Mouse (Mus musculus) v-Abl transformed pro-B cells (cell line): ENCODE measurements around the gene Man1b1.

Source experiments
- in situ Hi-C, 2 experiments: fragments of 400-800 bp; cut with MboI; formaldehyde crosslinking; loops; one replicate each; pipeline ENCODE4 v1.15.1; 2025; ENCODE audit not compliant: unreplicated experiment in 2 of 2

Gene Man1b1

DNA sequence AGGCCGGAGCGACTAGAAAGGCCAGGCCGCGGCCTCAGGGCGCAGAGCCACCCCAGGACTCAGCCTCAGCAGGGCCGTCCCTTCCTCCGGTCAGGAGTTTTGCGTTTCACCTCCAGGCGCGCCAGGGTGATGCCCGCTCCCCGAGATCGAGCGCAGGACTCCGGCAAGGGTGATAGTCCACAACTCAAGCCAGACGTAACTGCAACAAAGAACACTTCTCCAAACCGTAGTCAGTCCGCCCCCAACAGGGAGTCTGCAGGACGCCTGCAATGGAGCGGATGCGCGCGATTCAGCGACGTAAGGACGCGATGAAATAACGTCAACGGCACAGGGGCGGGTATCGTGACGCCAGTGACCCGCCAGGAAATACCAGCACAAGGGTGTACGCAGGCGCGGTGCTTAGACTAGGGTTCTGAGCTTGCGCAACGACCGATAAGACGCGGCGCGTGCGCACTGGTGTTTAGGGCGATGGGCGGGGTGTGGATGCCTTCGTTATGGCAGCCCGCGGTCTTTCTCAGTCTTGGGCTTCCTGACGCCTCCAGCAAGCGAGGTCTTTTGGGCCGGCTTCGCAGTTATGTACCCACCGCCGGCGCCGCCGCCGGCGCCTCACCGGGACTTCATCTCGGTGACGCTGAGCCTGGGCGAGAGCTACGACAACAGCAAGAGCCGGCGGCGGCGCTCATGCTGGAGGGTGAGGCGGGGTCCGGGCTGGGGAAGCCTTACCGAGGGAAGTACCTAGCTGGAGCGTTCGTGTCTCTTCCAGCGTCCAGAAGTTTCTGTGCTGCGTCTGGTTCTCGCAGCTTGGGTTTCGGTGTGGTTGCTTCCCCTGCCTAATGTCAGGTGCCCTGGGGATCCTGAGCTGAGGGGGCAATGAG lies at the start of gene Man1b1:
Gene Man1b1, plus strand, starts transcription at position 53 of the 875 bp plus-strand sequence.
- in situ Hi-C loops, result loop anchor here (5.0 to 10.0 kb wide), 3 partner anchors 35 to 72 kb away; partner anchors contain the start of gene Uap1l1 (in 1 of the 2)

DNA sequence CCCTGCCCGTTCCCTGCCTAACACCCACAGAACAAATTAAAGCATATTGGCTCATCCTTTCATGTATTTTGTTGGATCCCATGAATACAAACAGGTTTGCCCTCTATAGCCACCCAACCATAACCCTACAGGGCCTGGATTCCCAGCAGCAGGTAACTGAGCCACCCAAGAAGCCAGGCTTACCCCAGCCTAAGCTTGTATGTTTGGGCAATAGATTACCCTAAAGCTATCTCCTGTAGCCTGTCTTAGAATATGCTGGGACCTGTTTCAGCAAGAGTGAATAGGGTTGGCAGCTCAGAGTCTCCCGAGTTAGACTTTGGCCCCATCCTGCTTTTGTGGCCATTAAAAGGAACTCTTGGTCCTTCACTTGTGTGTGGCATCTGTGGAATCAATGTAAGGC lies 46.6 kb upstream of the Man1b1 start:
- in situ Hi-C loops, result no loop called here

DNA sequence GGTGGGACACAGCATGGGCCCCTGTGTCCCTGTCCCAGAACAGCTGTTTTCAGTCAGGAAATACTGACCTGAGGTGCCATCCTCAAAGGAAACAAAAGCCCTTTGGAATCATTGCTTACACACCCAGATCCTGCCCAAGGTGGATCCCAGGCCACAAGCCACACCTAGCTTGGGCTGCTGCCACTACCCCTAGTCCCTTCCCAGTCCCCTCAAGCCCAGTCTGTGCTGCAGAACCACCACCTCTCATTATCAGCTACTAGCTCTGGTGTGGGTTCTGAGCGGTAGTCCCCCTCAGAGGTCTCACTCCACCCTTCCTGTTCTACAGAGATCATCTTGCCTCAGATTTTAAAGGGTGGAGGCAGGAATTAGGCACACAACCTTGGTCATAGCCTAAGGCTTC lies 45.8 kb upstream of the Man1b1 start:
- in situ Hi-C loops, result no loop called here

DNA sequence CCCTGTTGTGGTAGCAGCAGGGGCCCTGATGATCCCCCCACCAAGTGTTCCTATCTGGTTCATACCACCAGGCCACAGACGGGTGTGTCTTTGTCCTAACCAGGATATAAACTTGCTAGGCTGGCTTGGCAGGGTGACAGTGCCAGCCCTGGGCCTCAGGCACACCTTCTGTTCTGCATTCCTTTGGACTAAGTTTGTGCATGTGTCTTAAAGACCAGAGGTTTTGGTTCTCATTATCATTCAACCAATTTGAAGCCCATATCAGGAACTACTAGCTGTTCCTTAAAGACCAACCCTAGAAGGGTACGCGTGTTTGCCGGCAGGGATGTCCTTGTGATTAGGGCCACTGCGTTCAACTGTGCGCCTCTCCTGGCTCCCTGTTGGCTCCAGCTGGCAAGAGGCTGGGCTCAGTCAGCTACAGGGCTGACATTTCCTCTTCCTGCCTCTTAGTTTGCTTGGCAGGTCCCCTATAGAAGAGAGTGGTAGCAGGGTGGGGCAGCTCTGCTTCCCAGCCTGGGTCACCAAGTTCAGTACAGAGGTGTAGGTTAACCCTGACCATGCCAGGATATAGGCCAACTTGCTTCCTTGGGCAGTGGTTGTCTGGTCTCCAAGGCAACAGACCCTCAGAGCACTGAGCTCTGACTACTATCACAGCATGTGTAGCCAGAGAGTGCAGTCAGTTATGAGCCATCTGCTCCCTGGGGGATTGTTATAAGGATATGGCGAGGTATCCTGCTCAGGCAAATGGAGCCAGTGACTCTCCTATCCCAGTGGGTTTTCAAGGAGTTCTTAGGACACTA lies 45.1 kb upstream of the Man1b1 start:
- in situ Hi-C loops, result no loop called here

DNA sequence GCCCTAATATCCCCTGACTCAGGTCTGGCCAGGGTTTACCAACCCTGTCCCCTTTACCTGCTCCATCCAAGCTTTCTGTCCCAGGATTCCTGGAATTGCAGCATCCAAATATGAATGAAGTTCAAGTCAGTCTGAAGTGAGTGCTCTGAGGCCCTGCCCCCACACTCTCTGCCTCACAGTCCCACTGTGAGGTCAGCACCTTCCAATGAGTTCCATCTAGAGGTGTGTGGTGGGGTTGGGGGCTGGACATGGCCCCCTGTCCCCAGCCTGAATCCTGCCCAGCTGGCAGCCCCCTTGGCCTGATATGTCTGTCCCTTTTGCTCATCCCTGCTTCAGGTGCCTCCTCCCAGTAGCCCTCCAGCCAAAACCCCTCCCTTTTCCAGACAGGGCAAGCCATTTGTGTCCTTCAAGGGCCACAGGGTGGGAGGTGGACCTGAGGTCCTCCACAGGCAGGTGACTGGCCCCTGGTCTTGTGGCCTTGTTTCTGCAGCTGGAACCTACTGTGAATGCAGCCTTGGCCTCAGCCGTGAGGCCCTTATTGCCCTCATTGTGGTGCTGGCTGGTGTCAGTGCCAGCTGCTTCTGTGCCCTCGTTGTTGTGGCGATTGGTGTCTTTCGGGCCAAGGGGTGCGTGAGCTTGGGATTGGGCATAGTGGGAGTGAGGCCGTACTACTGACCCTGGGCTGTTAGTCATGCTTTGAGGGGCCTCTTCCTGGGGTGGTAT lies 44.0 kb upstream of the Man1b1 start, which contains the start of gene Tmem210:
Gene Tmem210, plus strand, starts transcription at position 219 of the 723 bp plus-strand sequence.
- in situ Hi-C loops, result no loop called here

DNA sequence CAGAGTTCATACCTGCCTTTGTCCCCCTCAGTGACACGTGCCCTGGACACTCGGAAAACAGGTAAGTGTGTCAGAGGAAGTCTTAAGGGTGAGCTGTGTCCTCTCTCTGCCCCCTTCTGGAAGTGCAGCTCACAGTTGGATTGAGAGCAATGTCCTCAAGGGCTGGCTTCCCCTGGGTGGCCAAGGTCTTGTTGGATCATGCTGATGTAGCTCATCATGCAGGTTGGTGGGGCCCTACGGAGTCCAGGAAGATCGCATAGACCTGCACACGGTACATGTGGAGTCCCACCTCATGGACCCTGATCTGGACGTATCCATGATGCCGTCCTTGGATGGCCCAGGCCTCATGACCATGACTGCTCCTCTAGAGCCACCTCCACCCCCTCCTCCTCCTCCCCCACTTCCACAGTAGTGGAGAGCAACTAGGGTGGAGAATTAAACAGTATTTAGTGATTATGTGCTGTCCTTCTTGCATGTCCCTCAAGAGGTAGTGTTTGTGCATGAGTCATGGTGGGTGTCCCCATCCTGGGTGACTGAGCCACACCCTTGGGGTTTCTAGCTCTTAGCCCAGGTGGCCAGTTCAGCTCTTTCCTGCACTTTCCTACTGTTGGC lies 43.3 kb upstream of the Man1b1 start:
- in situ Hi-C loops, result no loop called here

DNA sequence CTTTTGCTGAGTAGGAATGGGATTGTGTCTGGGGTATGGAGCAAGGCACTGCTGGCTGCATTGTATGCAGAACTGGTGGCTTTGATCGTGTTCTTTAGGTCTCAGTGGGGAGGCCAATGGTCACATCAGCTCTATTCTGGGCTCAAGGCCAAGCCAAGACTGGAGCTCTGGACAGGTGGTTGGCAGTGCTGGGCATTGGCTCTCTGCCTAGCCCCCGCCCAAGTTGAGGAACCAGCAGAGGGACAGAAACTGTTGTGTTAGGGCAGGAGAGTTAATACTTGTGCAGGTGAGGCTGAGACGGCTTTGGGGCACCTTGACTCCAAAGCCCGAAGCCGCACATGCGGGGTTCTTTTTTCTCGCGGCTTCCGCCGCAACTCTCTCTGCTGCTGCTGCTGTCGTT lies 42.5 kb upstream of the Man1b1 start, which contains the start of gene Lrrc26:
Gene Lrrc26, plus strand, starts transcription at position 265 of the 400 bp plus-strand sequence.
- in situ Hi-C loops, result no loop called here

DNA sequence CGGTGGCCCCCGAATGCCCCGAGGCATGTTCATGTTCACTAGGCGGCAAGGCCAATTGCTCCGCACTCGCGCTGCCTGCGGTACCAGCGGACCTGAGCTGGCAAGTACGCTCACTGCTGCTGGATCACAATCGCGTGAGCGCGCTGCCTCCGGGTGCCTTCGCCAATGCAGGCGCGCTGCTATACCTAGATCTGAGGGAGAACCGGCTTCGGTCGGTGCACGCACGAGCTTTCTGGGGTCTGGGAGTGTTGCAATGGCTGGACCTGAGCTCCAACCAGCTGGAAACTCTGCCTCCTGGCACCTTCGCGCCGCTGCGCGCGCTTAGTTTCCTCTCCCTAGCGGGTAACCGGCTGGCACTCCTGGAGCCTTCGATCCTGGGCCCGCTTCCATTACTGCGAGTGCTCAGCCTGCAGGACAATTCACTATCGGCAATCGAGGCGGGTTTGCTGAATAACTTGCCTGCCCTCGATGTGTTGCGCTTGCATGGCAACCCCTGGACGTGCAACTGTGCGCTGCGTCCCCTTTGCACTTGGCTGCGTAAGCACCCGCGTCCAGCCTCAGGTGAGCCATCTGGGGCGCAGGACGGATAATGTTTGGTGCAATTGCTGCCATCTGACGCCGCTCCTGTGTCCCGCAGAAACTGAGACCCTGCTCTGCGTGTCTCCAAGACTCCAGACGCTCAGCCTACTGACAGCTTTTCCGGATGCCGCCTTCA lies 41.9 kb upstream of the Man1b1 start:
- in situ Hi-C loops, result no loop called here

DNA sequence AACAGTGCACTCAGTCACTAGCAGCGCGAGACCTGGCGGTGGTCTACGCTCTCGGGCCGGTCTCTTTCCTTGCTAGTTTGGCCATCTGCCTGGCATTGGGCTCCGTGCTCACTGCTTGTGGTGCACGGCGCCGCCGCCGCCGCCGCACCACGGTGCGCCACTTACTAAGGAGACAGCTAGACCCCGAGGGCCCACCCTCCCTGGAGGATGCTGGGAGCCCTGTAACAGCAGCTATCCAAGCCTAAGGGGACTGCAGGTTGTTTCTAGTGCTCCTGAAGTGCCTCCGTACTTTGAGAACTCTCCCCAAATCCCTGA lies 41.4 kb upstream of the Man1b1 start:
- in situ Hi-C loops, result no loop called here

DNA sequence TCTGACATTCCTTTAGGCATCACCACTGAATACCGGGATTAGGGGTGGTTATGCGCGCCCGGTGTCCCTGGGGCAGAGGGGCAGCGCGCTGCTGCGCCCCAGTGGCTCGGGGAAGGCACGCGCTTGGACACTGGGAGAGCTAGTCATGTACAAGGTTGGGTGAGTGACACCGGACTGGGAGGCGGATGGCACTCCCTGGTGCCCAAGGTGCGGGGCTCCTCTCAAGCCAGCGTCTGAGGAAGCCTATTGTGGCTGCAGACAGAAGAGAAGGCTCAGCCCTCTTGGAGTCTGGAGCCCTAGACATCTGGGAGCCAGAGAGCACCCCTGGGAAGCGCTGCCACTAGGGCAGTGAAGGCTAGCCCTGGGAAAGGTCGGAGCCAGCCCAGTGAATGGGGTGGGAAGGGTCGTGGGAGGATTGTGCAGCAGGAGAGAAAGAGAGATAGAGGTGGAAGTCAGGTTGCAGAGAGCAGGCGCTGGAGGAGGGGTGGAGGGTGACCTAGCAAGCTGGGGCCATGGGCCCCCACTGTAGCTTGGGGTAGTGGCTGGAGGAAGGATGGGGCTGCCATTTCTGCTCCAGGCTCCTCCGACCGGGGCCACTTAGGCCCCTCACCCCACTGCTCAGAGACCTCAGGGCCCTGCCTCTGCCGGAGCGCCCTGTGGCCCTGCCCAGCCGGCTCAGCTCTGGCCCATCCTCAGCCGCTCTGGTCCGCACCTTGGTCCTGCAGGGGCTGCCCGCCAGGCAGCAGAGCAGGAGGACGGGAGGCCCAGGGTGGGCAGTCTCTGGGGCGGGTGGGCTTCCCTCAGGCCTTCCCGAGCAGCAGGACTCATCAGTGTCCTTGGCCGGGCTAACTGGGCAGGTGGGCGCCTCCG lies 40.7 kb upstream of the Man1b1 start:
- in situ Hi-C loops, result no loop called here

DNA sequence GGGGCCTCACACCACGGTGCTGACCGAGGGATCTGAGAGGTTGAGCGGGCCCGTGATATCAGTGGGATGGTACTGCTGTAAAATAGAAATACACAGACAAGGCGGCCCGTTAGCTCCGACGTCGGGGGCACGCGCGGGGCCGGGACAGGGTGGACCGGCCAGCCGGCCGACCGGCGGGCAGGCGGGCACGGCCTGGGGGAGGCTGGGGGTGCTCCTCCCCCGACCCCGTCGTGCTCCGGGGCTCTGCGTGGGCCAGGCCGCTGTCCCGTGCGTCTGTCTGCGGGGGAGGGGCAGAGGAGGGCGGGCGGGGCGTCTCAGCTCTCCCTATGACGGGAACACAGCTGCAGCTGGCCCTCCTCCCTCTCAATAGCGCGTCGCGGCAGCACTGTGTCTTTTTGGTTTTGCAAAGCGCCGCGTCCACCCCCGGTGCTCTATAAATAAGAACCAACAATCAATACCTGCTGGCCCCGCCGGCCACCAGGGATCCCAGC lies 40.0 kb upstream of the Man1b1 start:
- in situ Hi-C loops, result no loop called here

DNA sequence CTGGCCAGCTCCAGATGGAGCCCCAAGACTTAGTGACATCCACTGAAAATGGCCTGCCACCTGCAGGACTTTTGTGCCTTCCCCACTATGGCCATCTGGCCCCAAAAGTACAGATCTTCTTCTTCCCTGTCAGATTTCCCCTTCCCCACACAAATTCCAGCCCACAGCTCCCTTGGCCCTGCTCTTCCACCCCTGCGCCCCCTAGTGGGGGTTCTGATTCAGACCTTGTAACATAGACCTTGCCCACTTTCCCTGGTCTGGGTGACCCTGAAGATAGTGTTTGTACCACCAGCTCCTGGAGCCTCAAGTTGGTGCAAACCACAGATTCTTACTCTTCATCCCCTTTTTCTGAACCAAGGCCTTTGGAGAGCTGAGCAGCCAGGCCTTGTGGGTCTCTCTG lies 39.3 kb upstream of the Man1b1 start:
- in situ Hi-C loops, result no loop called here

DNA sequence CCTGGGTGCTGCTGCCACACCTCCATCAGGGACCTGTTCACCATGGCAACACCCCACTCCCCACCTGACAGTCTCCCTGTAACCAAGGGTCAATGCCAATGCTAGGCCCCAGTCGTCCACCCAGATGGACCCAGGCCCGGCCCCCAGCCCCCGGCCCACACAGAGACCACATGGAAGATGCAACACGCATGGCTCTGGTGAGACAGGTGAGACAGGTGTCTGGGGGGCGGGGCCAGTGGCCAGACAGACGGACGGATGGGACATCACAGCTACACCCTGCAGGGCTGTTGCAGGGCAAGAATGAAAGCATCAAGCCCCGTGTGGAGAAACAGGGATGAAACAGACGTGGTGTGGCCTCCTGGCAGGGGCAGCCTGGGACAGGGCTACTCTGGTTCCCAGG lies 38.4 kb upstream of the Man1b1 start:
- in situ Hi-C loops, result no loop called here

DNA sequence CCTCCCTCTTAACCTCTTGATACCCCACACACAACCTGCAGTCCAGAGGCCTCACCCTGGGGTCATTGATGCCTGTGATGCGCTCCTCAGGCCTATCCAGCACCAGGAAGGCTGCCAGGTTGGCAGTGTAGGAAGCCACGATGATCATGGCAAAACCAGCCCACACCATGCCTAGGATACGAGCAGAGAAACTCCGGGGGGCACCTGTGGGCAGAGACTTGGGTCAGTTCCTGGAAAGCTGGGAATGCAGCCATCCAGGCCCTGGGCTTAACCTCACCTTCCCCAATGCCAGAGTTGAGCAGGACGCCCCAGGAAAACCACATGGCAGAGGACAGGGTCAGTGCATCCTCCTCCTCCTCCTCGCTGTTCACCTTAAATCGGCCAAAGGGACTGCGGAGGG lies 35.0 kb upstream of the Man1b1 start:
- in situ Hi-C loops, result no loop called here

DNA sequence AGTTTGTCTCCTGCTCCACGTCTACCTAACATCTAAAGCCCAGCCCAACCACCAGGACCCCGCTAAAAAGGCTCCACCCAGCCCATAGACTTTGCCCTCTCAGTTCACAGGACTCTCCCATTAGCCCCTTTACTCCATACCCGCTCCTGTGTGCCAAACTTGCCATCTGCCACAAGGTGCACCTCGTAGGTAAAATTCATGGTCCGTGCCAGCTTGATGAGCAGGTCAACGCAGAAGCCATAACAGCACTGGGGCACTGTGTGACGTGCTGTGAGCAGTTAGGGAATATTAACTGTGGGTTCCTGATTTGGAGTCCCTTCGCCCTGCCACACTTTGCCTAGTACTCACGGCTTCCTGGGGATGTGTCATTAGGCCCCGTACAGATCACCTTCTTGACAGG lies 34.1 kb upstream of the Man1b1 start:
- in situ Hi-C loops, result no loop called here

DNA sequence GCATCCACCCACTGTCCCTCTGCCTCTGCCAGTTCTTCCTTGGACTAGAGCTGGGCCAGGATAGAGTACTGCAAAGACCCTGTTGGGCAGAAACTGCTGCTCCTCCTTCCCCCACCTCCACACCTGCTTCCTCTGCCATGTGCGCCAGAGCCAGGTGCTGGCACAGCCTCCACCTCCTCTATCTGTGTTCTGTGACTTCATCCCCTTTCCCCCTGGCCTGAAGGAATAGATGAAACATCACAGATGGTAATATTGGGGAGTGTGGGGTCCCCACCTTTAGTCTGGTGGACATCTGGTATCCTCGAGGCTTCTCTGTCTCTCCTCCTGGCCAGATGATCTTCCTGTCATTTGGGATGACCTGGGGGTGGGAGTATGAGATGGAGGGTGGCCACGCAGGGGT lies 28.7 kb upstream of the Man1b1 start:
- in situ Hi-C loops, result no loop called here

DNA sequence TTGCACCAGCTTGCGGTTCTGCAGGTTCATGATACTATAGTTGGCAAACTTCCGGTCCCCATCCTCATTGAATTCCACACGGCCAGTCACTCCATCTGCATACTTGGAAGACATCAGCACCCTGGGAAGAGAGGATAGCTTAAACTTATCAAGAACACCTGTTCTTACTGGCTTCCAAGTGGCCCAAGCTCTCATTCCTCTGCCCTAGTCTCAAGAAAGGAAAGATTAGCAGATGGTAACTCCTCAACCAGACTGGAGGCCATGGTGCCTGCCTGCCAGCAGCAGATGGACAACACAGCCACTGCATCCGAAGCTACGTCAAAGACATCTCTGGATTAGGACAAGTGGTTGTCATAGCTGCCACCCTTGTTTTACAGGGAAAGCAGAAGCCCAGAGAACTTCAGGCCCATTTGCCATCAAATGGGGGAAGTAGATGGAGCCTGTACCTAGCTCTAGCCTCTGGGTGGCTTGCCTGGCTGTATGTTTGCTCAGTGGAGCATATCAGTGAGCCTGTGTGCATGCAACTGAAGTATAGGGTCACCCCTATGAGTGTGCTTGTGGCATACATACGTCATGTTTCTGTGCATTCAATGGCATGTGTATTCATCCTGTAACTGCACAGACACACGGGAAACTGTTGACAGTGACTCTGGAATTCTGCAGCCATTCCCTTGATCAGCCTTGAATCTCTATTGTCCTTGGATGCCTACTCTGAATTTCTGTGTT lies 28.0 kb upstream of the Man1b1 start:
- in situ Hi-C loops, result no loop called here
